Mouse (Mus musculus): ENCODE results near the gene Mpdz. TPM values are rescaled to one million over a fixed set of nuclear protein-coding genes. Genes with fewer than 3 reads are reported as not detected.

The Mpdz gene
- polyA plus RNA-seq, 1 experiment from 2014 or later: 51.3 TPM

GRCm38 (mm10) chr4:81314618-81315017, 128.0 kb downstream of the Mpdz start:
- H3K4me1 ChIP-seq (ENCODE audit: control insufficient read depth, insufficient read depth, low read length): no peaks in the 10 kb centered on the region
- no peaks in the 10 kb centered on the region for H3K27me3 ChIP-seq (ENCODE audit: control insufficient read depth, insufficient read depth, low read length)
- H3K36me3 ChIP-seq (ENCODE audit: control insufficient read depth, insufficient read depth, low read length): no peaks in the 10 kb centered on the region
- DNase-seq (ENCODE audit: low spot score) (no peak), ATAC-seq (ENCODE audit: insufficient read depth, low FRiP score, low TSS enrichment) (no peak)
- H3K9ac ChIP-seq (ENCODE audit: low read length): no peak overlapping the region
- H3K4me3 ChIP-seq (ENCODE audit: low read depth, low read length): no peak overlapping the region
- 81% methylated on average over 5 of the region's 5 CpGs for WGBS
- H3K9me3 ChIP-seq (ENCODE audit: control insufficient read depth, low read length): no peaks in the 10 kb centered on the region
- no peak overlapping the region for H3K27ac ChIP-seq (ENCODE audit: low read depth, low read length)
- no peak overlapping the region for H3K4me2 ChIP-seq (ENCODE audit: low read depth)

DNA sequence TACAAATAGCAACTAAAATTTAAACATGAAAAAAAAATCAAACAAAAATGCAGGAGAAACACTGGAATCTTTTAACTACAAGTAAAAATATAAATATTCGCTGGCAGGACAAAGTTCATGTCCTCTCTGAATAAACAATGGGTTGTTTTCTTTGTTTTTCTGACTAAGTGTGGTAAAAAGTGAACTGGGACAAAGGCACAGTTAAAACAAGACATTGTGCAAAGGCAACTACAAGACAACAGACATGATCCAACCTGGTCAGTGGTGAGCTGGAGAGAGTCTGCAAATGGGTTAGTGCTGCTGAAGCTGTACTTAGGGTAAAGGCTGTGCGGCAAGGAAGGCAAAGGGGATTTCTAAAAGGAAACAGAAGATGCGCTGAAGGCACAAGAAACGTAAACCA, 129.4 kb downstream of the Mpdz start:
- DNase-seq (ENCODE audit: low spot score) (no peak), ATAC-seq (ENCODE audit: insufficient read depth, low FRiP score, low TSS enrichment) (no peak)
- H3K4me3 ChIP-seq (ENCODE audit: low read depth, low read length): no peak overlapping the region
- 83% methylated on average over 4 of the region's 4 CpGs for WGBS
- H3K4me2 ChIP-seq (ENCODE audit: low read depth): no peak overlapping the region
- no peaks in the 10 kb centered on the region for H3K27me3 ChIP-seq (ENCODE audit: control insufficient read depth, insufficient read depth, low read length)
- H3K4me1 ChIP-seq (ENCODE audit: control insufficient read depth, insufficient read depth, low read length): no peaks in the 10 kb centered on the region
- H3K27ac ChIP-seq (ENCODE audit: low read depth, low read length): no peak overlapping the region
- H3K9ac ChIP-seq (ENCODE audit: low read length): no peak overlapping the region
- H3K36me3 ChIP-seq (ENCODE audit: control insufficient read depth, insufficient read depth, low read length): no peaks in the 10 kb centered on the region
- no peaks in the 10 kb centered on the region for H3K9me3 ChIP-seq (ENCODE audit: control insufficient read depth, low read length)

DNA sequence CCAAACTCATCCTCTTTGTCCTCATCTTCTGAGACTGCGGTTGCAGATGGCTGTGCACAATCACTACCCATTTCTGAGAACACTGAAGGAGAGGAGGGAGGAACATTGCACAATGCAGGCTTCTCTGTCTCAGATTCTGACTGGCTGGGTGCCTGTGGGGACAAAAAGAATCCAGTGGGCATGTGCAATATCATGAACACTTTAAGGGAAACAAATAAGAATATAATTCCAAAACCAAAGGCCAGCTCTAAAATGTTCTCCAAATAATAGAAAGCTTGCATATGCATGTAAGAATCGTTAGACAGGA, 132.5 kb downstream of the Mpdz start:
- no peaks in the 10 kb centered on the region for H3K36me3 ChIP-seq (ENCODE audit: control insufficient read depth, insufficient read depth, low read length)

GRCm38 (mm10) chr4:81309473-81310167, 133.0 kb downstream of the Mpdz start:
- no peak overlapping the region for H3K9ac ChIP-seq (ENCODE audit: low read length)
- H3K4me1 ChIP-seq (ENCODE audit: control insufficient read depth, insufficient read depth, low read length): no peaks in the 10 kb centered on the region
- no peak overlapping the region for H3K4me2 ChIP-seq (ENCODE audit: low read depth)
- H3K4me3 ChIP-seq (ENCODE audit: low read depth, low read length): no peak overlapping the region
- H3K27me3 ChIP-seq (ENCODE audit: control insufficient read depth, insufficient read depth, low read length): no peaks in the 10 kb centered on the region
- no peaks in the 10 kb centered on the region for H3K9me3 ChIP-seq (ENCODE audit: control insufficient read depth, low read length)
- no peak for ATAC-seq (ENCODE audit: insufficient read depth, low FRiP score, low TSS enrichment)
- no peak for DNase-seq (ENCODE audit: low spot score)
- H3K27ac ChIP-seq (ENCODE audit: low read depth, low read length): no peak overlapping the region
- H3K36me3 ChIP-seq (ENCODE audit: control insufficient read depth, insufficient read depth, low read length): no peaks in the 10 kb centered on the region
- WGBS: 86% methylated on average over 12 of the region's 12 CpGs

More for the DNA sequence above, 132.5 kb downstream of the Mpdz start:
- Histone ChIP-seq H3K9ac (ENCODE audit: low read length) (no peak overlapping the region), H3K27ac (ENCODE audit: low read depth, low read length) (no peak overlapping the region), H3K27me3 (ENCODE audit: control insufficient read depth, insufficient read depth, low read length) (no peaks in the 10 kb centered on the region), H3K4me2 (ENCODE audit: low read depth) (no peak overlapping the region), H3K9me3 (ENCODE audit: control insufficient read depth, low read length) (no peaks in the 10 kb centered on the region), H3K4me1 (ENCODE audit: control insufficient read depth, insufficient read depth, low read length) (no peaks in the 10 kb centered on the region), H3K4me3 (ENCODE audit: low read depth, low read length) (no peak overlapping the region)
- WGBS: 81% methylated on average over 2 of the region's 2 CpGs
- DNase-seq (ENCODE audit: low spot score) (no peak), ATAC-seq (ENCODE audit: insufficient read depth, low FRiP score, low TSS enrichment) (no peak)

DNA sequence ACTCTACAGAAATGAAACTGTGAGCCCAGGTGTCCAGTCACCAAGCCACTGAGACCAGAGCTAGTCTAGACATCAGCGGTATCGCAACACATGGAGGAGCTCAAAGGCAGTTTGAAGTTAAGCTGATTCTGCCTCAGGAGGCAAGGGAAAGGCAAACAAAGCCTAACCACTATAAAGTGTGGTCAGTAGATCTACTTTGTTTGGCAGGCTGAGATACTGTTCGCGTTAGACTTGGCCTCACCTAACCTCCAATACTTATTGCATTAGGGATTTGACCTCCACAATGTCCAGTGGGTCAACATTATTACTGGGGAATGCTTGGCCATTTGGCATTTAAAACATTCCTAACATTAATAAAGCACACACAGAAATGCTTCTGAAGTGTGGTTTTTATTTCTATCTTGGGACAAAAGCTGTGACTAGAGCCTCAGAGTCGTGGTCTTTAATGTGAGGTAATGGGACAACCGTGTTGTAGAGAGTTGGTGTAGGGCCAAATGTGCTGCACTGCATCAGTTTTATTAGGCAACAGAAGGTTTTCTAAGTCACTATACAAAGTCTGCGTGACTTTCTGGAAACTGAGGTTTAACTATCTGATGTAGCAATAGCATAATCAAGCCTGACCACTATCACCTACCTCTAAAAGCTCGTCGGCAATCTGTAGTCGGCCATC, 134.9 kb downstream of the Mpdz start:
- H3K9ac ChIP-seq (ENCODE audit: low read length): no peak overlapping the region
- WGBS: 92% methylated on average over 10 of the region's 10 CpGs
- H3K4me1 ChIP-seq (ENCODE audit: control insufficient read depth, insufficient read depth, low read length): no peaks in the 10 kb centered on the region
- no peak overlapping the region for H3K4me2 ChIP-seq (ENCODE audit: low read depth)
- DNase-seq (ENCODE audit: low spot score): no peak
- H3K27ac ChIP-seq (ENCODE audit: low read depth, low read length): no peak overlapping the region
- no peak for ATAC-seq (ENCODE audit: insufficient read depth, low FRiP score, low TSS enrichment)
- H3K27me3 ChIP-seq (ENCODE audit: control insufficient read depth, insufficient read depth, low read length): no peaks in the 10 kb centered on the region
- H3K9me3 ChIP-seq (ENCODE audit: control insufficient read depth, low read length): no peaks in the 10 kb centered on the region
- H3K4me3 ChIP-seq (ENCODE audit: low read depth, low read length): no peak overlapping the region
- peaks cover 2% of the 10 kb centered on the region; the same call in 1 of the 2 replicates for H3K36me3 ChIP-seq (ENCODE audit: control insufficient read depth, insufficient read depth, low read length)

GRCm38 (mm10) chr4:81302056-81302455, 140.6 kb downstream of the Mpdz start:
- WGBS: 93% methylated on average over 3 of the region's 3 CpGs
- H3K4me1 ChIP-seq (ENCODE audit: control insufficient read depth, insufficient read depth, low read length): no peaks in the 10 kb centered on the region

DNA sequence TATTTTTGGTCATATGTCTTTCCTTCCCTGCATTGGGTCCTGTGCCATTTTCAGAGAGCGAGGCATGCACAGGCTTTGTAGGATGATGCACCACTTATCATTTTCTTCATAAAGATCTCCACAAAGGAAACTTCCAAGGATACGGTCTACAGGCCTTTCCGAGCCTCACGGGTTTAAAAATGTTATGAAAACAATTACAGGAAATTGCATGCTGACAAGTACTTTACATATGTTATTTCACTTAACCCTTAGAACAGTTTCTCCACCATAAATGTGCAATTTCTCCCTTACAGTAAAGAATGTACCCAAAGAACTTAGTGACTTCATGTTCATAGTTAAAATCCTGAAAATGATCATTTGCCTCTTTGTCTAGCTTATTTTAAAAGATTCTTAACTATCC, 144.2 kb downstream of the Mpdz start:
- no peak for ATAC-seq (ENCODE audit: insufficient read depth, low FRiP score, low TSS enrichment)
- Histone ChIP-seq H3K9me3 (ENCODE audit: control insufficient read depth, low read length) (no peaks in the 10 kb centered on the region), H3K9ac (ENCODE audit: low read length) (no peak overlapping the region), H3K4me1 (ENCODE audit: control insufficient read depth, insufficient read depth, low read length) (no peaks in the 10 kb centered on the region), H3K4me2 (ENCODE audit: low read depth) (no peak overlapping the region), H3K27me3 (ENCODE audit: control insufficient read depth, insufficient read depth, low read length) (no peaks in the 10 kb centered on the region), H3K27ac (ENCODE audit: low read depth, low read length) (no peak overlapping the region), H3K4me3 (ENCODE audit: low read depth, low read length) (no peak overlapping the region), H3K36me3 (ENCODE audit: control insufficient read depth, insufficient read depth, low read length) (peaks cover 7% of the 10 kb centered on the region)
- no peak for DNase-seq (ENCODE audit: low spot score)
- 66% methylated on average over 4 of the region's 4 CpGs for WGBS

More at GRCm38 (mm10) chr4:81302056-81302455, 140.6 kb downstream of the Mpdz start:
- Histone ChIP-seq H3K9me3 (ENCODE audit: control insufficient read depth, low read length) (no peaks in the 10 kb centered on the region), H3K36me3 (ENCODE audit: control insufficient read depth, insufficient read depth, low read length) (peaks cover 7% of the 10 kb centered on the region), H3K4me3 (ENCODE audit: low read depth, low read length) (no peak overlapping the region), H3K27me3 (ENCODE audit: control insufficient read depth, insufficient read depth, low read length) (no peaks in the 10 kb centered on the region), H3K27ac (ENCODE audit: low read depth, low read length) (no peak overlapping the region), H3K4me2 (ENCODE audit: low read depth) (no peak overlapping the region), H3K9ac (ENCODE audit: low read length) (no peak overlapping the region)
- DNase-seq (ENCODE audit: low spot score) (no peak), ATAC-seq (ENCODE audit: insufficient read depth, low FRiP score, low TSS enrichment) (no peak)

DNA sequence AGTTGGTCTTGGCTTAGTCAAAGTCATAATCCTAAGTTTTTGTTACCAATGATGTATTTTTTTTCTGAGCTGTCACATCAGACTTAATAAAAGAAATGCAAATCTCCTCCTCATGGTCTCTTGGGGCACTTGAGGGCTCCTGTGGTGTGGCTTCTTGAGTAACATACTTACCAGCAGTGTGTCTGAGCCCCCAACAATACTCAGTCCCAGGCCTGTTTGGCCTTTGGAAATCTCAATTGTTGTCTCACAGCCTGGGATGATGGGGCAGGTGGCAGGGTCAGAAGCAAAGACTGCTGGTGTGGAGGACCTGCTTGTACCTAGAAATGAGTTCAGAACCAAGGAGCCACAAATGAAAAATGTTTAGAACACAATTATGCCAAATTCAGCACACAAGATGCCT, 149.3 kb downstream of the Mpdz start:
- Histone ChIP-seq H3K4me3 (ENCODE audit: low read depth, low read length) (no peak overlapping the region), H3K27ac (ENCODE audit: low read depth, low read length) (no peak overlapping the region), H3K4me1 (ENCODE audit: control insufficient read depth, insufficient read depth, low read length) (no peaks in the 10 kb centered on the region), H3K4me2 (ENCODE audit: low read depth) (no peak overlapping the region), H3K9me3 (ENCODE audit: control insufficient read depth, low read length) (no peaks in the 10 kb centered on the region), H3K27me3 (ENCODE audit: control insufficient read depth, insufficient read depth, low read length) (no peaks in the 10 kb centered on the region), H3K9ac (ENCODE audit: low read length) (no peak overlapping the region), H3K36me3 (ENCODE audit: control insufficient read depth, insufficient read depth, low read length) (peaks cover 7% of the 10 kb centered on the region)
- DNase-seq (ENCODE audit: low spot score) (no peak), ATAC-seq (ENCODE audit: insufficient read depth, low FRiP score, low TSS enrichment) (no peak)

DNA sequence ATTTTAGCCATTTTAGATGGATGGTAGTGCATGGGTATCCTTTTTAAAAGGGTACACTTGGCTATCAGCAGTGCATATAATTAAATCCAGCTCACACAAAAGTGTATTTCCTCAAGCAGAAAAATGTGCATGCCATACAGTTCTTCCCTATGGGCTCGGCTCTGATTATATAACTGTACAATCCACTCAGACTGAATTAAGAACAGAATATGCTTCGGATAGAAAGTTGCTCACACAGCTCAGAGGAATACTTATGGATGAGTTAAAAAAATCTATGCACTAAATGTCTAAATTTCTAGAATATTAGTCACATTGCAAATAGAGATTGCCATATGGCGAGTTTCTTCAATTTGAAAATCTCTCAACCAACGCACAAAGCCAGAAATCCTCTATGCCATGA, 157.1 kb downstream of the Mpdz start:
- Histone ChIP-seq H3K9ac (ENCODE audit: low read length) (no peak overlapping the region), H3K27me3 (ENCODE audit: control insufficient read depth, insufficient read depth, low read length) (no peaks in the 10 kb centered on the region), H3K4me2 (ENCODE audit: low read depth) (no peak overlapping the region), H3K27ac (ENCODE audit: low read depth, low read length) (no peak overlapping the region), H3K4me3 (ENCODE audit: low read depth, low read length) (no peak overlapping the region), H3K4me1 (ENCODE audit: control insufficient read depth, insufficient read depth, low read length) (no peaks in the 10 kb centered on the region), H3K36me3 (ENCODE audit: control insufficient read depth, insufficient read depth, low read length) (no peaks in the 10 kb centered on the region), H3K9me3 (ENCODE audit: control insufficient read depth, low read length) (no peaks in the 10 kb centered on the region)
- ATAC-seq (ENCODE audit: insufficient read depth, low FRiP score, low TSS enrichment) (no peak), DNase-seq (ENCODE audit: low spot score) (no peak)
- 90% methylated on average over 4 of the region's 4 CpGs for WGBS

All from neural tube, embryonic 11.5 days (tissue).